Mouse (Mus musculus) lung, postnatal 10 days (tissue): ENCODE data around the gene 4930590J08Rik.

Experiments
- DNase-seq: peaks from one replicate; pipeline ENCODE4 v3.0.0; 2021

4930590J08Rik gene

GRCm38 (mm10) chr6:91966006-91966405, 63.4 kb downstream of the 4930590J08Rik start:
- no peak for DNase-seq

GRCm38 (mm10) chr6:91972201-91972646, 69.6 kb downstream of the 4930590J08Rik start:
- peak; percentile 89 for DNase-seq

GRCm38 (mm10) chr6:91973972-91974371, 71.4 kb downstream of the 4930590J08Rik start:
- DNase-seq, result peak; percentile 49

GRCm38 (mm10) chr6:91978371-91979300, 76.0 kb downstream of the 4930590J08Rik start, which contains the start of gene Fgd5:
Gene Fgd5 (plus strand): TSS chr6:91978878.
- peak; percentile 72 for DNase-seq

- peak; percentile 10 for DNase-seq
Measured at GRCm38 (mm10) chr6:91979301-91979996, 76.8 kb downstream of the 4930590J08Rik start.

GRCm38 (mm10) chr6:91980011-91980410, 77.4 kb downstream of the 4930590J08Rik start:
- DNase-seq, result no peak

- no peak for DNase-seq
Measured at GRCm38 (mm10) chr6:91990101-91990500, 87.5 kb downstream of the 4930590J08Rik start.

- no peak for DNase-seq
Measured at GRCm38 (mm10) chr6:91992823-91993222, 90.2 kb downstream of the 4930590J08Rik start.

- no peak for DNase-seq
Measured at GRCm38 (mm10) chr6:91993795-91994505, 91.3 kb downstream of the 4930590J08Rik start.

- no peak for DNase-seq
Measured at GRCm38 (mm10) chr6:91996072-91996471, 93.5 kb downstream of the 4930590J08Rik start.
